Mouse (Mus musculus): ENCODE results near the gene Ttll13. TPM values are rescaled to one million over a fixed set of nuclear protein-coding genes. Genes with fewer than 3 reads are reported as not detected.

The Ttll13 gene
- polyA plus RNA-seq, 1 experiment from 2014 or later, result 0.90 TPM

- ATAC-seq (ENCODE audit: insufficient number of reproducible peaks, insufficient read depth, low FRiP score, low TSS enrichment, low read depth), result no peak
- no peak overlapping the region for H3K9ac ChIP-seq
- no peak overlapping the region for H3K4me3 ChIP-seq
- H3K27ac ChIP-seq, result no peak overlapping the region
- no peak overlapping the region for H3K4me2 ChIP-seq
- peaks cover 3% of the 10 kb centered on the region; the same call in 1 of the 2 replicates for H3K9me3 ChIP-seq
- H3K36me3 ChIP-seq, result peaks cover 30% of the 10 kb centered on the region
- H3K27me3 ChIP-seq, result no peaks in the 10 kb centered on the region
- H3K4me1 ChIP-seq, result no peaks in the 10 kb centered on the region
- 84% methylated on average over 4 of the region's 4 CpGs for WGBS
These were observed 4.5 kb upstream of the Ttll13 start for GRCm38 (mm10) chr7:80241661-80242060.

- 91% methylated on average over 4 of the region's 4 CpGs for WGBS
- H3K4me2 ChIP-seq, result no peak overlapping the region
These were observed 1.3 kb upstream of the Ttll13 start for GRCm38 (mm10) chr7:80244851-80245250.

GRCm38 (mm10) chr7:80246859-80247258, 683 bp downstream of the Ttll13 start:
- Histone ChIP-seq H3K27ac (no peak overlapping the region), H3K4me3 (peak overlapping the region; percentile 65), H3K27me3 (no peaks in the 10 kb centered on the region), H3K4me1 (no peaks in the 10 kb centered on the region), H3K9me3 (peaks cover 3% of the 10 kb centered on the region; the same call in 1 of the 2 replicates), H3K9ac (peak overlapping the region; percentile 78; the same call in 1 of the 2 replicates), H3K4me2 (peak overlapping the region; percentile 66), H3K36me3 (no peaks in the 10 kb centered on the region; the same call in 1 of the 2 replicates)
- ATAC-seq (ENCODE audit: insufficient number of reproducible peaks, insufficient read depth, low FRiP score, low TSS enrichment, low read depth), result no peak
- WGBS, result 66% methylated on average over 7 of the region's 7 CpGs

More at GRCm38 (mm10) chr7:80244851-80245250, 1.3 kb upstream of the Ttll13 start:
- H3K27ac ChIP-seq, result no peak overlapping the region
- no peak overlapping the region for H3K9ac ChIP-seq
- no peaks in the 10 kb centered on the region for H3K4me1 ChIP-seq
- peaks cover 3% of the 10 kb centered on the region; the same call in 1 of the 2 replicates for H3K9me3 ChIP-seq
- no peaks in the 10 kb centered on the region for H3K27me3 ChIP-seq
- no peak overlapping the region for H3K4me3 ChIP-seq
- H3K36me3 ChIP-seq, result peaks cover 14% of the 10 kb centered on the region
- ATAC-seq (ENCODE audit: insufficient number of reproducible peaks, insufficient read depth, low FRiP score, low TSS enrichment, low read depth), result no peak

DNA sequence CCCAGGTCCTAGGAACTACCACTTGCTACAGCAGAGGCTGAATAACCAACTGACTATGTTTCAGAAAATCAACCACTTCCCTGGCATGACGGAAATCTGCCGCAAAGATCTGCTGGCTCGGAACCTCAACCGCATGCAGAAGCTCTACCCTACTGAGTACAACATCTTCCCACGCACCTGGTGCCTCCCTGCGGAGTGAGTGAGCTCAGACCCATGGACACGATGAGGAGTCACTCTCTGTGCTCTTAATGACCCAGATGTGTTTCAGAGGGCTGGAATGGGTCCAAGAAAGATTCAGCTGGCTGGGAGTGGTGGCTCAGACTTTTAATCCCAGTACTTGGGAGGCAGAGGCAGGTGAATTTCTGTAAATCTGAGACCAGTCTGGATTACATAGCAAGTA, 6.3 kb downstream of the Ttll13 start:
- no peak overlapping the region for H3K27ac ChIP-seq
- H3K9me3 ChIP-seq, result no peaks in the 10 kb centered on the region
- no peak overlapping the region for H3K9ac ChIP-seq
- WGBS, result 84% methylated on average over 7 of the region's 7 CpGs
- peaks cover 21% of the 10 kb centered on the region for H3K27me3 ChIP-seq
- H3K36me3 ChIP-seq, result no peaks in the 10 kb centered on the region
- H3K4me1 ChIP-seq, result no peaks in the 10 kb centered on the region
- H3K4me3 ChIP-seq, result no peak overlapping the region
- ATAC-seq (ENCODE audit: insufficient number of reproducible peaks, insufficient read depth, low FRiP score, low TSS enrichment, low read depth), result no peak
- H3K4me2 ChIP-seq, result no peak overlapping the region

DNA sequence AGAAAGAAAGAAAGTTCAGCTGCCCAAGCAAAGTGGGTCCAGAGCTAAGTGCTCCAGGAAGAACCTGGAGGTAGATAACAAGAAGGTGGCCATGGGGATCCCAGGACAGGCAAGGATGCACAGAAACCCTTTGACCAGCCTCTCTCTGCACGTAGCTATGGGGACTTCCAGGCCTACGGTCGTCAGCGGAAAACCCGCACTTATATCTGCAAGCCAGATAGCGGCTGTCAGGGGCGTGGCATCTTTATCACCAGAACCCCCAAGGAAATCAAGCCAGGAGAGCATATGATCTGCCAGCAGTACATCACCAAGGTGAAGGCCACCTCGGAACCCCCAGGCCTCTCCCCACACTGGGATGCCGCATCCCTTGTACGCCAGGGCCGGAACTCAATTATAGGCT, 6.7 kb downstream of the Ttll13 start:
- Histone ChIP-seq H3K9ac (no peak overlapping the region), H3K4me2 (no peak overlapping the region), H3K27ac (no peak overlapping the region), H3K27me3 (peaks cover 26% of the 10 kb centered on the region), H3K36me3 (no peaks in the 10 kb centered on the region), H3K4me1 (no peaks in the 10 kb centered on the region), H3K4me3 (no peak overlapping the region), H3K9me3 (no peaks in the 10 kb centered on the region)
- no peak for ATAC-seq (ENCODE audit: insufficient number of reproducible peaks, insufficient read depth, low FRiP score, low TSS enrichment, low read depth)
- WGBS, result 86% methylated on average over 11 of the region's 11 CpGs

DNA sequence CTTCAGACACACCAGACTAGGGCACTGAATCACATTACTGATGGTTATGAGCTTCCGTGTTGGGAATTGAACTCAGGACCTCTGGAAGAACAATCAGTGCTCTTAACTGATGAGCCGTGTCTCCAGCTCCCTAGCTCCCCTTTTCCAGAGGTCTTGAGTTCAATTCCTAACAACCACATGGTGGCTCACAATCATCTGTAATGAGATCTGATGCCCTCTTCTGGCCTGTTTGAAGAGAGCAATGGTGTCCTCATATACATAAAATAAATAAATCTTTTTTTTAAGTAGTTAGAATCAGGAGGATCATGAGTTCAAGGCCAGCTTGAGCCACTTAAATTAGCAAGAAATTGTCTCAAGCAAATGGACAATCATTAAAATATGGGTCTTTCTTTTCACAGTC, 9.8 kb downstream of the Ttll13 start:
- H3K9me3 ChIP-seq, result no peaks in the 10 kb centered on the region
- no peak overlapping the region for H3K4me3 ChIP-seq
- 79% methylated on average over 2 of the region's 2 CpGs for WGBS
- peaks cover 48% of the 10 kb centered on the region for H3K27me3 ChIP-seq
- no peak overlapping the region for H3K27ac ChIP-seq
- H3K36me3 ChIP-seq, result no peaks in the 10 kb centered on the region
- no peak overlapping the region for H3K4me2 ChIP-seq
- H3K4me1 ChIP-seq, result peaks cover 5% of the 10 kb centered on the region; the same call in 1 of the 2 replicates
- ATAC-seq (ENCODE audit: insufficient number of reproducible peaks, insufficient read depth, low FRiP score, low TSS enrichment, low read depth), result no peak
- H3K9ac ChIP-seq, result no peak overlapping the region

DNA sequence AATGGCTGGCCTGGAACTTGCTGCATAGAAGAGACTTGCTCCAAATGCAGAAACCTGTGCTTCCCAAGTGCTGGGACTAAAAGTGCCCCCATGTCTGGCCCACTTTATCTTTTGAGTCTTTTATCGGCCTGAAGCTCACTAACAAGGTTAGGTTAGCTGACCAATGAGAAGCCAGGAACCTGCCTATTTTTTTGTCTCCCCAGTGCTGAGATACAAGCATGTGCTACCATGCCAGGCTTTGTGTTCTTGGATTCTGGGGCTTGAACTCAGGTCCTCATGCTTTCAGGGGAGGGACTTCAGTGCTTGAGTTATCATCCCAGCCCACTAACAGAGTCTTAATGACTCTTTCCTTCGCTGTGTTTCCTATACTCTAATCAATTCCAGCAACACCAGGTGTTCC, 11.5 kb downstream of the Ttll13 start:
- no peaks in the 10 kb centered on the region for H3K36me3 ChIP-seq
- H3K27me3 ChIP-seq, result peaks cover 48% of the 10 kb centered on the region
- no peak overlapping the region for H3K9ac ChIP-seq
- ATAC-seq (ENCODE audit: insufficient number of reproducible peaks, insufficient read depth, low FRiP score, low TSS enrichment, low read depth), result no peak
- H3K27ac ChIP-seq, result no peak overlapping the region
- no peaks in the 10 kb centered on the region for H3K9me3 ChIP-seq
- peaks cover 13% of the 10 kb centered on the region for H3K4me1 ChIP-seq
- H3K4me3 ChIP-seq, result no peak overlapping the region
- H3K4me2 ChIP-seq, result no peak overlapping the region
- 59% methylated on average over 2 of the region's 2 CpGs for WGBS

DNA sequence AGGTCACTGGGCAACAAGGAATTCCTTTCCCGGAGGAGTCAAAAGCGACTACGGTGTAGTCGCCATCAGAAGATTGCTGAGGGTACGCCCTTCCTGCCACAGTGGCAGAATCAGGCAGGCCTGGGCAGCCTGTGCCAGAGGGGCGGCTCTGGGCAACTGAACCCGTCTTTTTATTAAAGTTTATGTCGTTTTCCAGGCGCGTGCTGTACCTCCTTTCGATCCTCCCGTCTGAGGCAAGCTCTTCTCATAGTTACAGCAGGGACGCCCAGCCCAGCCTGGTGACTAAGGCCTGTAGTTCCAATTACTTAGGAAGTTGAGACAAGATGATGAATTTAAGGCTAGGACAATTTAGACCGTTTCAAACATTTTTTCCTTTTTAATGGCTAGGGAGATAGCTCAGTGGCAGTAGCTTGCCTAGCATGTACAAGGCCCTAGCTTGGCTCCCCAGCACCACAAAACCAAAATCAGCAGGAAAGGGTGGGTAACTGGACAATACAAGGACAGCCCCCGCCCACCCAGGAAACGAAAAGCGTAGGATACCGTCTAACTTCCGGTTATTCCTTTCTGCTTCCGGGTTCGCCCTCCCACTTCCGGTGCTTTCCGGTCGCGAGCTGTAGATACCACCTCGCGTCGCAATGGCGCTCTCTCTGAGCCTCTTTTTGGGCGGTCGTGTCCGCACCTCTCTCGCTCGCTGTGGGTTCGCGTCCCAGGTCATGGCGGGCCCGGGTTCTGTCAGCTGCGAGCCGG, 14.6 kb downstream of the Ttll13 start, which contains the start of gene Ngrn:
Gene Ngrn, plus strand, starts transcription at position 591 of the 747 bp plus-strand sequence.
- WGBS, result 26% methylated on average over 40 of the region's 40 CpGs
- Histone ChIP-seq H3K4me1 (peaks cover 13% of the 10 kb centered on the region), H3K4me3 (peak within 1 kb of the TSS; percentile 89), H3K36me3 (peaks cover 25% of the 10 kb centered on the region), H3K9me3 (no peaks in the 10 kb centered on the region), H3K4me2 (peak within 1 kb of the TSS; percentile 86), H3K27ac (peak within 1 kb of the TSS; percentile 83), H3K9ac (peak within 1 kb of the TSS; percentile 91), H3K27me3 (peaks cover 33% of the 10 kb centered on the region)
- ATAC-seq (ENCODE audit: insufficient number of reproducible peaks, insufficient read depth, low FRiP score, low TSS enrichment, low read depth), result peak; percentile 69

- WGBS, result under 1% methylated on average over 32 of the region's 32 CpGs
- peaks cover 32% of the 10 kb centered on the region for H3K36me3 ChIP-seq
- no peaks in the 10 kb centered on the region for H3K9me3 ChIP-seq
- H3K4me3 ChIP-seq, result peak overlapping the region; percentile 89
- peak overlapping the region; percentile 91 for H3K9ac ChIP-seq
- H3K4me2 ChIP-seq, result peak overlapping the region; percentile 86
- peaks cover 33% of the 10 kb centered on the region for H3K27me3 ChIP-seq
- ATAC-seq (ENCODE audit: insufficient number of reproducible peaks, insufficient read depth, low FRiP score, low TSS enrichment, low read depth), result 0 out of 2 replicates have a peak, but pooled peaks have one; percentile 38
- peak overlapping the region; percentile 83 for H3K27ac ChIP-seq
- peaks cover 13% of the 10 kb centered on the region for H3K4me1 ChIP-seq
These were observed 15.3 kb downstream of the Ttll13 start for GRCm38 (mm10) chr7:80261372-80261990.

DNA sequence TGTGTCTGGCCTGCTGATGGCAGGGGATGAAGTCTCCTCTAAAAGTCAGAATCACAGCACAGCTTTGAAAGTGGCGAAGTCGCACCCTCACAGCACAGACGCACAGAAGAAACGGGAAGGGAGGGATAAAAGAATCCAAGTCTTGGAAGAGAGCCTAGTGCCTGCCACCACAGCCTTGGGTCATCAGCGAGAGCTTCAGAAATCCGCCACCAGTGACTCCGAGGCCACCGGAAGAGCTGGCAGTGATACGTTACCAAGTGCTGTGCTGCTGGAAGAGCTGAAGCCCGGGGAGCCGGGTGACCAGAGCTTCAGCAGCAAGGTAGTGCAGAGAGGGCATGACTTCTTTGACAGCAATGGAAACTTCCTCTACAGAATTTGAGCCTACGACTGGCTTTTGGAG, 18.4 kb downstream of the Ttll13 start:
- H3K9me3 ChIP-seq, result no peaks in the 10 kb centered on the region
- no peak overlapping the region for H3K4me3 ChIP-seq
- peaks cover 6% of the 10 kb centered on the region for H3K27me3 ChIP-seq
- ATAC-seq (ENCODE audit: insufficient number of reproducible peaks, insufficient read depth, low FRiP score, low TSS enrichment, low read depth), result no peak
- H3K27ac ChIP-seq, result no peak overlapping the region
- H3K9ac ChIP-seq, result no peak overlapping the region
- H3K4me1 ChIP-seq, result peaks cover 17% of the 10 kb centered on the region
- no peak overlapping the region for H3K4me2 ChIP-seq
- H3K36me3 ChIP-seq, result peaks cover 38% of the 10 kb centered on the region
- 93% methylated on average over 12 of the region's 12 CpGs for WGBS

GRCm38 (mm10) chr7:80267764-80268163, 21.6 kb downstream of the Ttll13 start:
- no peak overlapping the region for H3K4me3 ChIP-seq
- 67% methylated on average over 1 of the region's 1 CpGs for WGBS
- H3K27ac ChIP-seq, result no peak overlapping the region
- H3K4me1 ChIP-seq, result peaks cover 16% of the 10 kb centered on the region
- H3K9me3 ChIP-seq, result no peaks in the 10 kb centered on the region
- no peak overlapping the region for H3K9ac ChIP-seq
- H3K4me2 ChIP-seq, result no peak overlapping the region
- no peak for ATAC-seq (ENCODE audit: insufficient number of reproducible peaks, insufficient read depth, low FRiP score, low TSS enrichment, low read depth)
- H3K27me3 ChIP-seq, result no peaks in the 10 kb centered on the region
- H3K36me3 ChIP-seq, result peaks cover 42% of the 10 kb centered on the region
